Mouse (Mus musculus) MEL (cell line): ENCODE results near the gene Glul. TPM values are rescaled to one million over a fixed set of nuclear protein-coding genes. Genes with fewer than 3 reads are reported as not detected.

Experiments used
- DNase-seq: peaks from one replicate; pipeline ENCODE4 v3.0.0; 2011; ENCODE audit warnings: low read depth, low spot score
- H3K27ac ChIP-seq: 2 replicates; pipeline ENCODE4 v1.5.1; 2012; ENCODE audit warnings: low read depth, mild to moderate bottlenecking, control low read depth, low read length, moderate library complexity; ENCODE audit not compliant: control insufficient read depth
- H3K27me3 ChIP-seq, 2 experiments: fragments of 150-350 bp in 1 of 2; sonication (generic) in 1 of 2; 2 replicates each; pipeline ENCODE4 v1.6.1; 2012; ENCODE audit warnings: low read length in 2 of 2, mild to moderate bottlenecking in 2 of 2, improper control_type of control experiment in 1 of 2, moderate library complexity in 1 of 2; ENCODE audit not compliant: insufficient read depth in 2 of 2, control insufficient read depth in 1 of 2
- H3K36me3 ChIP-seq, 2 experiments: 2 replicates each; pipeline ENCODE4 v1.6.1; 2012 to 2014; ENCODE audit warnings: low read length in 2 of 2, improper control_type of control experiment in 1 of 2, inconsistent platforms in 1 of 2, mild to moderate bottlenecking in 1 of 2; ENCODE audit not compliant: insufficient read depth in 2 of 2, control insufficient read depth in 1 of 2
- H3K4me1 ChIP-seq, 2 experiments: fragments of 150-350 bp in 1 of 2; sonication (generic) in 1 of 2; 2 replicates each; pipeline ENCODE4 v1.6.1; 2012; ENCODE audit warnings: low read length in 2 of 2, improper control_type of control experiment in 1 of 2, mild to moderate bottlenecking in 1 of 2; ENCODE audit not compliant: insufficient read depth in 2 of 2, control insufficient read depth in 1 of 2
- H3K4me3 ChIP-seq, 2 experiments: fragments of 150-350 bp in 1 of 2; sonication (generic) in 1 of 2; 2 replicates each; pipeline ENCODE4 v1.5.1; 2012; ENCODE audit warnings: low read depth in 2 of 2, low read length in 2 of 2, mild to moderate bottlenecking in 2 of 2, moderate library complexity in 2 of 2, control low read depth in 1 of 2, improper control_type of control experiment in 1 of 2; ENCODE audit not compliant: control insufficient read depth in 1 of 2, insufficient read depth in 1 of 2
- H3K79me2 ChIP-seq: 2 replicates; pipeline ENCODE4 v1.6.1; 2012; ENCODE audit warnings: mild to moderate bottlenecking, low read length, moderate library complexity; ENCODE audit not compliant: control insufficient read depth, poor library complexity, insufficient read depth
- H3K9ac ChIP-seq: 2 replicates; pipeline ENCODE4 v1.6.1; 2012; ENCODE audit warnings: low read depth, mild to moderate bottlenecking, control low read depth, low read length, moderate library complexity; ENCODE audit not compliant: control insufficient read depth, poor library complexity, severe bottlenecking
- H3K9me3 ChIP-seq: fragments of 150-350 bp; sonication (generic); replicated peaks from 2 replicates; pipeline ENCODE4 v1.6.1; 2012; ENCODE audit warnings: mild to moderate bottlenecking, low read length, improper control_type of control experiment, moderate library complexity; ENCODE audit not compliant: insufficient read depth
- CTCF ChIP-seq, 3 experiments: IDR thresholded peaks in 2 of 3; conservative IDR thresholded peaks in 1 of 3; 2 replicates each; pipeline ENCODE4 v1.5.1; 2011 to 2012; ENCODE audit warnings: low read length in 3 of 3, low read depth in 2 of 3, mild to moderate bottlenecking in 2 of 3, improper control_type of control experiment in 1 of 3, inconsistent platforms in 1 of 3, mixed read lengths in 1 of 3, moderate library complexity in 1 of 3; ENCODE audit not compliant: control insufficient read depth in 1 of 3, insufficient read depth in 1 of 3, poor library complexity in 1 of 3, severe bottlenecking in 1 of 3
- ELF1 ChIP-seq: IDR thresholded peaks from 2 replicates; pipeline ENCODE4 v1.6.1; 2014; ENCODE audit warnings: low read depth, mild to moderate bottlenecking, inconsistent platforms, low read length, improper control_type of control experiment, moderate library complexity
- GABPA ChIP-seq: IDR thresholded peaks from 2 replicates; pipeline ENCODE4 v1.6.1; 2012; ENCODE audit warnings: low read depth, mild to moderate bottlenecking, inconsistent platforms, low read length, improper control_type of control experiment, moderate library complexity
- JUND ChIP-seq: IDR thresholded peaks from 2 replicates; pipeline ENCODE4 v1.6.1; 2011; ENCODE audit warnings: low read depth, mild to moderate bottlenecking, improper control_type of control experiment, low read length
- MAFK ChIP-seq: IDR thresholded peaks from 2 replicates; pipeline ENCODE4 v1.6.1; 2011; ENCODE audit warnings: low read depth, mild to moderate bottlenecking, low read length, improper control_type of control experiment, borderline replicate concordance
- MXI1 ChIP-seq: IDR thresholded peaks from 2 replicates; pipeline ENCODE4 v1.6.1; 2011; ENCODE audit warnings: mild to moderate bottlenecking, low read depth, low read length, improper control_type of control experiment
- RCOR1 ChIP-seq: IDR thresholded peaks from 2 replicates; pipeline ENCODE4 v1.6.1; 2012; ENCODE audit warnings: low read depth, mild to moderate bottlenecking, inconsistent platforms, low read length, improper control_type of control experiment
- SIN3A ChIP-seq: IDR thresholded peaks from 2 replicates; pipeline ENCODE4 v1.6.1; 2012; ENCODE audit warnings: low read length, improper control_type of control experiment, inconsistent platforms
- TCF12 ChIP-seq: IDR thresholded peaks from 2 replicates; pipeline ENCODE4 v1.6.1; 2014; ENCODE audit warnings: low read depth, mild to moderate bottlenecking, inconsistent platforms, low read length, improper control_type of control experiment, moderate library complexity
- USF2 ChIP-seq, 2 experiments: IDR thresholded peaks; 2 replicates each; pipeline ENCODE4 v1.6.1; 2011 to 2012; ENCODE audit warnings: improper control_type of control experiment in 2 of 2, low read length in 2 of 2, borderline replicate concordance in 1 of 2, inconsistent platforms in 1 of 2, low read depth in 1 of 2, mild to moderate bottlenecking in 1 of 2; ENCODE audit not compliant: insufficient read depth in 1 of 2
- ZC3H11A ChIP-seq: IDR thresholded peaks from 2 replicates; pipeline ENCODE4 v1.6.1; 2012; ENCODE audit warnings: low read depth, mild to moderate bottlenecking, inconsistent platforms, low read length, improper control_type of control experiment
- ZNF384 ChIP-seq: IDR thresholded peaks from 2 replicates; pipeline ENCODE4 v1.6.1; 2012; ENCODE audit warnings: low read depth, mild to moderate bottlenecking, inconsistent platforms, low read length, improper control_type of control experiment
- polyA plus RNA-seq, 2 experiments: library from polyadenylated mRNA; stranded (reverse) in 1 of 2; unstranded in 1 of 2; fragments of >175 nt in 1 of 2; fragments of >200 nt in 1 of 2; gene quantifications; 2 replicates each; pipeline versions ENCODE4 v1.2.1 to v1.2.4; 2012; ENCODE audit warnings: low replicate concordance in 2 of 2, low read depth in 1 of 2; ENCODE audit not compliant: insufficient read length in 2 of 2, insufficient read depth in 1 of 2, missing spikeins in 1 of 2
- total RNA-seq: library from RNA; depleted of rRNA; stranded (reverse); fragments of 300-350 nt; gene quantifications from 2 replicates; pipeline ENCODE4 v1.2.3, GENCODE M21; 2012; rRNA removed

Glul gene
- total and polyA plus RNA-seq, 3 experiments, result 47.2 to 81.1 TPM; not detected in 1

GRCm38 (mm10) chr1:153957850-153958249 is 58.1 kb downstream of the Glul start:
- no peak for TF ChIP-seq ZNF384
- TF ChIP-seq MAFK, result no peak
- TF ChIP-seq SIN3A, result no peak
- no peak for TF ChIP-seq RCOR1
- no peak for TF ChIP-seq TCF12
- no peak for TF ChIP-seq ZC3H11A
- no peak for TF ChIP-seq JUND
- TF ChIP-seq USF2 (IDR thresholded peaks at IDR 0.05; ENCODE audit: borderline replicate concordance in 1 of 2, insufficient read depth in 1 of 2, low read depth in 1 of 2, low read length in 2 of 2), result no peak
- TF ChIP-seq MXI1, result no peak
- no peak for TF ChIP-seq ELF1
- TF ChIP-seq CTCF (IDR thresholded peaks at IDR 0.05 in 2 of 3, conservative IDR thresholded peaks at IDR 0.05 in 1 of 3; ENCODE audit: control insufficient read depth in 1 of 3, insufficient read depth in 1 of 3, low read depth in 2 of 3, low read length in 3 of 3, poor library complexity in 1 of 3, severe bottlenecking in 1 of 3), result no peak
- TF ChIP-seq GABPA, result no peak
- TF ChIP-seq, all 39 proteins: peak for 0
- no peak overlapping the region for H3K4me3 ChIP-seq
- no peaks in the 10 kb centered on the region for H3K9me3 ChIP-seq
- H3K27ac ChIP-seq, result no peak overlapping the region
- H3K4me1 ChIP-seq, result no peaks in the 10 kb centered on the region
- no peaks in the 10 kb centered on the region for H3K36me3 ChIP-seq
- H3K79me2 ChIP-seq, result no peaks in the 10 kb centered on the region
- H3K27me3 ChIP-seq, result no peaks in the 10 kb centered on the region
- no peak overlapping the region for H3K9ac ChIP-seq
- no peak for DNase-seq

Other genes starting within 250 kb of the Glul start
- gene Rgs8, start 246.9 kb upstream of the Glul start, total RNA-seq, result not detected in 2 replicates
- gene Rgs8, start 246.9 kb upstream of the Glul start, polyA plus RNA-seq, result not detected
- gene Rgs16, start 159.6 kb upstream of the Glul start, total RNA-seq, result not detected in 2 replicates
- not detected for gene Rgs16, start 159.6 kb upstream of the Glul start, polyA plus RNA-seq
- gene Rnasel, start 150.5 kb upstream of the Glul start, total RNA-seq, result 5.2 TPM in 2 replicates
- gene Rnasel, start 150.5 kb upstream of the Glul start, polyA plus RNA-seq, result 1 to 10 TPM in 1 of 2 experiments, not detected in 1; 8.1 TPM
- gene Rgsl1, start 55.8 kb upstream of the Glul start, total RNA-seq, result not detected in 2 replicates
- gene Rgsl1, start 55.8 kb upstream of the Glul start, polyA plus RNA-seq, result not detected
- 0.10 TPM in 1 of 2 replicates, not detected in the other for gene Teddm1b, start 25.6 kb upstream of the Glul start, total RNA-seq
- gene Teddm1b, start 25.6 kb upstream of the Glul start, polyA plus RNA-seq, result under 1 TPM in 1 of 2 experiments, not detected in 1; 0.50 TPM
- gene Teddm1a, start 8.2 kb upstream of the Glul start, total RNA-seq, result not detected in 2 replicates
- not detected for gene Teddm1a, start 8.2 kb upstream of the Glul start, polyA plus RNA-seq
- 0.07 and 0.08 TPM in 2 replicates for gene Teddm2, start 284 bp downstream of the Glul start, total RNA-seq
- gene Teddm2, start 284 bp downstream of the Glul start, polyA plus RNA-seq, result under 1 TPM in 1 of 2 experiments, not detected in 1; 0.22 TPM